Comparison of ENCODE assay signal across 8 mouse cellular contexts in the genomic region with DNA sequence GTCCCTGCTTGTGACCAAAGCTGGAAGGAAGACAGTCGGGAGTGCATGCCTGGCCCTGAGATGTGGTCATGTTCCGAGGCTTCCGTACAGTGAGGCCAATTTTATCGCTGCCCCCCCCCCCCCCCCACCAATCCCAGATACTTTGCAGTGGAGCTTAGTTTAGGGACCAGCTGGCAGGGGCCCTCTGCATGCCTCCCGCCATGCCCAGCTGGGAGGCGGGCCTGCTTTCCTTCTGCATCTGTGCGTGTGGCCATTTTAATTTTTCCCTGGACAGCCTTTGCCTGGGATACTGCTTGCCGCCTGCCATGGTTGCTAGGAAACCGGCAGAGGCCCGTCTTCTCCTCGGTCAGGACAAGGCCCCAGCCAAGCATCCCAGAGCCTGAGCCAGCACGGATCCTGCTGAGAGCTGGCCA.
A peak's percentile ranks its signal among the peaks of the same experiment; 100 is the strongest.
DNase-seq lines count a peak whose midpoint lies in the region; ATAC-seq lines count a peak whose summit lies in the region.

No protein-coding gene starts in this region.

- DNase-seq in kidney, adult 11 months: no peak
- peak; percentile 62 for DNase-seq in forebrain, embryonic 10.5 days (ENCODE audit: extremely low spot score, low spot score)
- DNase-seq in hindbrain, embryonic 11.5 days (ENCODE audit: low spot score): peak; percentile 75
- DNase-seq in urinary bladder, postnatal 25 days (ENCODE audit: low spot score): no peak

- H3K9me3 ChIP-seq in kidney, embryonic 15.5 days (replicated peaks): no peaks in the 10 kb centered on the region
- no peaks in the 10 kb centered on the region for H3K9me3 ChIP-seq in forebrain, embryonic 10.5 days
- H3K9me3 ChIP-seq in hindbrain, embryonic 11.5 days (ENCODE audit: control insufficient read depth, low read length): no peaks in the 10 kb centered on the region
- H3K9me3 ChIP-seq in limb, embryonic 15.5 days: no peaks in the 10 kb centered on the region
- H3K9me3 ChIP-seq in stomach, embryonic 14.5 days (ENCODE audit: control insufficient read depth, low read depth, low read length): no peaks in the 10 kb centered on the region
- H3K9me3 ChIP-seq in kidney, embryonic 16.5 days (ENCODE audit: low read length): no peaks in the 10 kb centered on the region

- no peak overlapping the region for H3K4me2 ChIP-seq in kidney, embryonic 15.5 days
- 0 out of 2 replicates have a peak overlapping the region, but pooled peaks have one; percentile 20 for H3K4me2 ChIP-seq in hindbrain, embryonic 11.5 days (replicated peaks; ENCODE audit: low read depth, low read length)
- H3K4me2 ChIP-seq in limb, embryonic 15.5 days: no peak overlapping the region
- H3K4me2 ChIP-seq in stomach, embryonic 14.5 days (replicated peaks; ENCODE audit: low read depth, low read length): no peak overlapping the region
- H3K4me2 ChIP-seq in kidney, embryonic 16.5 days (replicated peaks; ENCODE audit: low read depth, low read length): no peak overlapping the region

- peaks cover 28% of the 10 kb centered on the region for H3K4me1 ChIP-seq in kidney, embryonic 15.5 days
- peaks cover 47% of the 10 kb centered on the region for H3K4me1 ChIP-seq in forebrain, embryonic 10.5 days
- peaks cover 17% of the 10 kb centered on the region for H3K4me1 ChIP-seq in hindbrain, embryonic 11.5 days (replicated peaks; ENCODE audit: control insufficient read depth, insufficient read depth, low read length)
- peaks cover 28% of the 10 kb centered on the region for H3K4me1 ChIP-seq in limb, embryonic 15.5 days
- peaks cover 7% of the 10 kb centered on the region; the same call in 1 of the 2 replicates for H3K4me1 ChIP-seq in stomach, embryonic 14.5 days (ENCODE audit: control insufficient read depth, insufficient read depth, low read length)
- peaks cover 10% of the 10 kb centered on the region for H3K4me1 ChIP-seq in kidney, embryonic 16.5 days (ENCODE audit: insufficient read depth, low read length)

- H3K4me3 ChIP-seq in kidney, embryonic 15.5 days (replicated peaks): no peak overlapping the region
- peak overlapping the region; percentile 19; the same call in 1 of the 2 replicates for H3K4me3 ChIP-seq in forebrain, embryonic 10.5 days
- H3K4me3 ChIP-seq in hindbrain, embryonic 11.5 days (ENCODE audit: low read depth, low read length): no peak overlapping the region
- no peak overlapping the region for H3K4me3 ChIP-seq in limb, embryonic 15.5 days
- H3K4me3 ChIP-seq in stomach, embryonic 14.5 days (ENCODE audit: low read depth, low read length): no peak overlapping the region
- H3K4me3 ChIP-seq in kidney, embryonic 16.5 days (ENCODE audit: low read length): no peak overlapping the region

- 0 out of 2 replicates have a peak, but pooled peaks have one; percentile 22 for ATAC-seq in kidney, embryonic 15.5 days (replicated peaks; ENCODE audit: low FRiP score)
- peak; percentile 90 for ATAC-seq in hindbrain, embryonic 11.5 days (ENCODE audit: low FRiP score)
- peak; percentile 75 for ATAC-seq in limb, embryonic 15.5 days (ENCODE audit: insufficient number of reproducible peaks, low FRiP score, low TSS enrichment, low read depth)
- ATAC-seq in stomach, embryonic 14.5 days (ENCODE audit: insufficient number of reproducible peaks, insufficient read depth, low FRiP score, low read depth): peak; percentile 64; the same call in 1 of the 2 replicates
- no peak for ATAC-seq in kidney, embryonic 16.5 days (ENCODE audit: low FRiP score, low TSS enrichment)

- H3K27ac ChIP-seq in kidney, embryonic 15.5 days: no peak overlapping the region
- H3K27ac ChIP-seq in forebrain, embryonic 10.5 days: peak overlapping the region; percentile 72
- H3K27ac ChIP-seq in hindbrain, embryonic 11.5 days (ENCODE audit: low read depth, low read length): peak overlapping the region; percentile 56
- 0 out of 2 replicates have a peak overlapping the region, but pooled peaks have one; percentile 11 for H3K27ac ChIP-seq in limb, embryonic 15.5 days
- 0 out of 2 replicates have a peak overlapping the region, but pooled peaks have one; percentile 4 for H3K27ac ChIP-seq in stomach, embryonic 14.5 days (ENCODE audit: low read length)
- H3K27ac ChIP-seq in kidney, embryonic 16.5 days (ENCODE audit: low read length): no peak overlapping the region

- 48% methylated on average over 12 of the region's 12 CpGs for WGBS in kidney, embryonic 15.5 days
- 49% methylated on average over 12 of the region's 12 CpGs for WGBS in forebrain, embryonic 10.5 days
- 25% methylated on average over 12 of the region's 12 CpGs for whole genome bisulfite sequencing in hindbrain, embryonic 11.5 days
- WGBS in limb, embryonic 15.5 days: 19% methylated on average over 11 of the region's 12 CpGs
- WGBS in stomach, embryonic 14.5 days: 28% methylated on average over 12 of the region's 12 CpGs
- 55% methylated on average over 11 of the region's 12 CpGs for WGBS in kidney, embryonic 16.5 days

- H3K27me3 ChIP-seq in kidney, embryonic 15.5 days: no peaks in the 10 kb centered on the region
- H3K27me3 ChIP-seq in forebrain, embryonic 10.5 days (ENCODE audit: poor library complexity, severe bottlenecking): peaks cover 10% of the 10 kb centered on the region
- no peaks in the 10 kb centered on the region for H3K27me3 ChIP-seq in hindbrain, embryonic 11.5 days (ENCODE audit: control insufficient read depth, insufficient read depth, low read length)
- no peaks in the 10 kb centered on the region for H3K27me3 ChIP-seq in limb, embryonic 15.5 days
- H3K27me3 ChIP-seq in stomach, embryonic 14.5 days (ENCODE audit: control insufficient read depth, insufficient read depth, low read length): no peaks in the 10 kb centered on the region
- no peaks in the 10 kb centered on the region for H3K27me3 ChIP-seq in kidney, embryonic 16.5 days (ENCODE audit: insufficient read depth, low read length)

- H3K36me3 ChIP-seq in kidney, embryonic 15.5 days: no peaks in the 10 kb centered on the region
- peaks cover 7% of the 10 kb centered on the region for H3K36me3 ChIP-seq in forebrain, embryonic 10.5 days (replicated peaks)
- no peaks in the 10 kb centered on the region for H3K36me3 ChIP-seq in hindbrain, embryonic 11.5 days (ENCODE audit: control insufficient read depth, insufficient read depth, low read length)
- H3K36me3 ChIP-seq in limb, embryonic 15.5 days: no peaks in the 10 kb centered on the region
- H3K36me3 ChIP-seq in stomach, embryonic 14.5 days (ENCODE audit: control insufficient read depth, insufficient read depth, low read length): no peaks in the 10 kb centered on the region
- H3K36me3 ChIP-seq in kidney, embryonic 16.5 days (ENCODE audit: insufficient read depth, low read length): no peaks in the 10 kb centered on the region

- no peak overlapping the region for H3K9ac ChIP-seq in kidney, embryonic 15.5 days
- H3K9ac ChIP-seq in hindbrain, embryonic 11.5 days (ENCODE audit: low read depth, low read length): no peak overlapping the region; the same call in 1 of the 2 replicates
- no peak overlapping the region for H3K9ac ChIP-seq in limb, embryonic 15.5 days
- no peak overlapping the region for H3K9ac ChIP-seq in stomach, embryonic 14.5 days (replicated peaks; ENCODE audit: low read depth, low read length)
- H3K9ac ChIP-seq in kidney, embryonic 16.5 days (replicated peaks; ENCODE audit: low read length): no peak overlapping the region

Comparison
In these comparisons a context has a peak if more than half of its experiments do, and no peak if none do; other contexts are left out.
1. H3K27ac ChIP-seq: peak in forebrain, embryonic 10.5 days (single experiment), hindbrain, embryonic 11.5 days (single experiment), limb, embryonic 15.5 days (single experiment) and stomach, embryonic 14.5 days (single experiment); none in kidney, embryonic 15.5 days (single experiment) and kidney, embryonic 16.5 days (single experiment).
2. DNase-seq: peak in forebrain, embryonic 10.5 days (single experiment) and hindbrain, embryonic 11.5 days (single experiment); none in kidney, adult 11 months (single experiment) and urinary bladder, postnatal 25 days (single experiment).